Mouse (Mus musculus): ENCODE results near the gene Gabrp.

Gene Gabrp

DNA sequence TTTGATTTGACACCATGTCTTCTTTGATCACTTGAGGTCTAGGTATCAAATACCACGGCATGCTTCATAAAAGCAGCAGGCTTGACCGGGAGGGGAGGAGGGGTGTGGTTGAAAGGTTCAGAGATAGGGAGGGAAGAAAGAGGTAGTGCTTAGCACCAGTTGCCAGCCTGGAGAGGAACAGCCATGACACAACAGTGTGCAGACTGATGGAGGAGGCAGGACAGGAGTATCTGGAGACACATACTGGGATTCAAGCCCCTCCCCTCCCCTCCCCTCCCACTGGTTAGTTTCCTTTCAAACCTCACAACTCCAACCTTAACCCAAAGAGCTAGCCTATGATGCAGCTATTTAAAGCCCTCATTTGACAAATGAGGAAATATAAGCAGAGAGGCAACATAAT is 49.2 kb downstream of the Gabrp start:
- DNase-seq (ENCODE audit: low read depth, low spot score), result peak; percentile 78

DNA sequence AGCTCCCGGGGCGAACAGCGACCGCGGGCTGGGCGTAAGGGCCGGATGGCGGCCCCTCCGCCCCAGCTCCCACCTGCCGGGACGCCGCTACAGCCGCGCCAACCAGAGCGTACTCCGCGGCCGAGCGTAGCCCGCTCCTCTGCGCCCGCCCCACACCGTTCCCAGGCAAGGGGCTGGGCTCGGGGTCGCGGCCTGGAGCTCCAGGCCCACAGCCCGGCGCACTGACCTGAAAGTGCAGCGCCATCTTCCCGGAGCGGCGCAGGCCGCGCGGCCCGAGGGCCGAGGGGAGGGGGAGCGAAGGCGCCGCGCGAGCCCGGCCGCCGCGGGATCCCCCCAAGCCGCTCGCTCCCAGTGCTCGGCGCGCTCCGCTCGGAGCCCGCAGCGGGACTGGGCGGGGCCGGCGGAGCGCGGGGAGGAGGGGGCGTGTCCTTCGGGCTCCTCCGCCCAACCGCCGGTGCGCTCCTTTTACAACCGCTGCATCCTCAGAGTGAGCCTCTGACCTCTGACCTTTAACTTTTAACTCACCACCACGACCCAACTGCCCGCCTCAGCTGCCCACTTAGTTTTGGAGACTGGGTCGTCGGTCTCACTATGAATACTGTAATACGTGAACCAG is 65.3 kb downstream of the Gabrp start, which contains the start of gene Ranbp17:
TSS of gene Ranbp17 (minus strand) at position 371 of the 616 bp plus-strand sequence.
- DNase-seq (ENCODE audit: low read depth, low spot score), result peak; percentile 93

DNA sequence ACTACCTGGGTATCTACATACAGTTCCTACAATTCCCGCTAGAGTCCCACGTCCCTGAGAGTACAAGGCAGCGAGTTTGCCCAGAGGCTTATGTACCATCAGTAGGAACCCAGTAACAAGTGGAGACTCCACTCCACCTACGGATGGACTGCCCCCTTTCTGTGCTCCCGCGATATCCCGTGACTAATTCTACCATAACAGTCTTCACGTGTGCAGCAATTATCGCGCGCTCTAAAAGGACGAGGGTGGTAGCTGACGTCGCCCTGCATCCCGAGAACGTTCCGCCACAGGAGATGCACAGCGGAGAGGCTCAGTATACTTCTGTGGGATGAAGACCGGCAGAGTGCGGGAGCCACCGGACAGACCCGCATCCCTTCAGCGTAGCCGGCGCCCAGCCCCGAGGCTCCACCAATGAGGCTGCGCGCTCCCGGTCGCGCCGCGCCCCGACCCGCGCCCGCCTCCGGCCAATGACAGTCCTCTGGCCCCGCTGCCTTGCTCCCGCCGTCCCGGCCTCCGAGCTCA is 65.8 kb downstream of the Gabrp start:
- DNase-seq (ENCODE audit: low read depth, low spot score), result peak; percentile 97

DNA sequence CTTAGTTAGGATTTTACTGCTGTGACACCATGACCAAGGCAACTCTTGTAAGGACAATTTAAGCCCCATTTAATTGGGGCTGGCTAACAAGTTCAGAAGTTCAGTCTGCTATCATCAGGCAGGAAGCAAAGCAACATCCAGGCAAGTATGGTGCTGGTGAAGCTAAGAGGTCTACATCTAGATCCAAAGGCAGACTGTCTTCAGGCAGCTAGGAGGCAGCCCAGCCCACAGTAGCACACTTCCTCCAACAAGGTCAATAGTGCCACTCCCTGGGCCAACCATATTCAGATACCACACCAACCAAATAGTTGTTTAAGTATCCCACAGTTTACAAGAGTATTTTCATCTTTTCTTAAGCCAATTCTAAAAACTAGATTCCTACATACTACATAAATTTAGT is 69.4 kb downstream of the Gabrp start:
- DNase-seq (ENCODE audit: low read depth, low spot score), result peak; percentile 35

All from ZHBTc4 (cell line).